Mouse (Mus musculus) neural tube, embryonic 14.5 days (tissue): Measurements from ENCODE around the gene Zfp451. TPM values are rescaled to one million over a fixed set of nuclear protein-coding genes. Genes with fewer than 3 reads are reported as not detected.

Experiments
- ATAC-seq: fragments of 200-750 bp; cut with Nextera tagmentation; 2 replicates; pipeline ENCODE4 v1.8.0; 2017; ENCODE audit warnings: low read depth, mild to moderate bottlenecking, moderate TSS enrichment, moderate library complexity
- H3K27ac ChIP-seq: fragments of 300-500 bp; sonication (generic); 2 replicates; pipeline ENCODE4 v1.5.1; 2014; ENCODE audit warnings: low read depth, mild to moderate bottlenecking, control low read depth, low read length, moderate library complexity, mixed read lengths
- H3K27me3 ChIP-seq: fragments of 300-500 bp; sonication (generic); 2 replicates; pipeline ENCODE4 v1.6.1; 2014; ENCODE audit warnings: low read length; ENCODE audit not compliant: control insufficient read depth, insufficient read depth
- H3K36me3 ChIP-seq: fragments of 300-500 bp; sonication (generic); 2 replicates; pipeline ENCODE4 v1.6.1; 2014; ENCODE audit warnings: low read length, mixed read lengths; ENCODE audit not compliant: control insufficient read depth, insufficient read depth
- H3K4me1 ChIP-seq: fragments of 300-500 bp; sonication (generic); 2 replicates; pipeline ENCODE4 v1.6.1; 2014; ENCODE audit warnings: low read length; ENCODE audit not compliant: control insufficient read depth, insufficient read depth
- H3K4me2 ChIP-seq: fragments of 300-500 bp; sonication (generic); 2 replicates; pipeline ENCODE4 v1.6.1; 2014; ENCODE audit warnings: mild to moderate bottlenecking, low read depth, low read length, control low read depth
- H3K4me3 ChIP-seq: fragments of 300-500 bp; sonication (generic); 2 replicates; pipeline ENCODE4 v1.5.1; 2014; ENCODE audit warnings: low read depth, low read length, control low read depth, mixed read lengths
- H3K9ac ChIP-seq: fragments of 300-500 bp; sonication (generic); replicated peaks from 2 replicates; pipeline ENCODE4 v1.6.1; 2014; ENCODE audit warnings: low read depth, mild to moderate bottlenecking, control low read depth, low read length, mixed read lengths
- H3K9me3 ChIP-seq: fragments of 300-500 bp; sonication (generic); 2 replicates; pipeline ENCODE4 v1.6.1; 2016; ENCODE audit warnings: low read length; ENCODE audit not compliant: control insufficient read depth
- WGBS: fragments of 180-500 bp; shearing (Covaris S2); extraction: QIAGEN DNeasy Blood & Tissue Kit; methylation state at CpG from one replicate; pipeline ENCODE4 v1.1.7; 2014; 5-methylcytosine and 5-hydroxymethylcytosine counted together
- polyA plus RNA-seq: library from polyadenylated mRNA; unstranded; fragments of >200 nt; fragmentation: Nextera tagmentation; extraction: Ambion mirVana; gene quantifications from 2 replicates; pipeline ENCODE4 v1.2.1, GENCODE M21; 2014

Zfp451 gene
- polyA plus RNA-seq, 1 experiment from 2014 or later, result 68.9 TPM

GRCm38 (mm10) chr1:33788493-33788892, 25.9 kb downstream of the Zfp451 start:
- WGBS, result 64% methylated on average over 3 of the region's 3 CpGs
- no peaks in the 10 kb centered on the region for H3K4me1 ChIP-seq
- no peak overlapping the region for H3K4me2 ChIP-seq
- H3K4me3 ChIP-seq, result no peak overlapping the region
- no peaks in the 10 kb centered on the region for H3K36me3 ChIP-seq
- no peaks in the 10 kb centered on the region for H3K27me3 ChIP-seq
- no peak overlapping the region for H3K27ac ChIP-seq
- H3K9ac ChIP-seq, result no peak overlapping the region
- no peak for ATAC-seq
- H3K9me3 ChIP-seq, result no peaks in the 10 kb centered on the region

GRCm38 (mm10) chr1:33788072-33788471, 26.3 kb downstream of the Zfp451 start:
- Histone ChIP-seq H3K27ac (no peak overlapping the region), H3K4me3 (no peak overlapping the region), H3K9ac (no peak overlapping the region), H3K27me3 (no peaks in the 10 kb centered on the region), H3K4me1 (no peaks in the 10 kb centered on the region), H3K36me3 (no peaks in the 10 kb centered on the region), H3K9me3 (no peaks in the 10 kb centered on the region), H3K4me2 (no peak overlapping the region)
- WGBS, result 77% methylated on average over 5 of the region's 5 CpGs
- no peak for ATAC-seq

GRCm38 (mm10) chr1:33784561-33784960, 29.8 kb downstream of the Zfp451 start:
- Histone ChIP-seq H3K36me3 (peaks cover 3% of the 10 kb centered on the region; the same call in 1 of the 2 replicates), H3K4me1 (no peaks in the 10 kb centered on the region), H3K4me3 (no peak overlapping the region), H3K27ac (no peak overlapping the region), H3K9ac (no peak overlapping the region), H3K27me3 (no peaks in the 10 kb centered on the region), H3K4me2 (no peak overlapping the region), H3K9me3 (no peaks in the 10 kb centered on the region)
- ATAC-seq, result no peak
- 99% methylated on average over 5 of the region's 5 CpGs for WGBS

GRCm38 (mm10) chr1:33776175-33776611, 38.2 kb downstream of the Zfp451 start:
- no peaks in the 10 kb centered on the region for H3K4me1 ChIP-seq
- ATAC-seq, result no peak
- no peak overlapping the region for H3K4me2 ChIP-seq
- H3K36me3 ChIP-seq, result peaks cover 26% of the 10 kb centered on the region
- no peaks in the 10 kb centered on the region for H3K9me3 ChIP-seq
- no peak overlapping the region for H3K9ac ChIP-seq
- H3K27ac ChIP-seq, result no peak overlapping the region
- H3K4me3 ChIP-seq, result no peak overlapping the region
- WGBS, result 88% methylated on average over 14 of the region's 14 CpGs
- H3K27me3 ChIP-seq, result no peaks in the 10 kb centered on the region

- H3K9ac ChIP-seq, result no peak overlapping the region
- no peak for ATAC-seq
- no peaks in the 10 kb centered on the region for H3K4me1 ChIP-seq
- H3K36me3 ChIP-seq, result peaks cover 36% of the 10 kb centered on the region
- no peaks in the 10 kb centered on the region for H3K9me3 ChIP-seq
- 96% methylated on average over 9 of the region's 9 CpGs for WGBS
- no peak overlapping the region for H3K27ac ChIP-seq
- no peak overlapping the region for H3K4me3 ChIP-seq
- H3K27me3 ChIP-seq, result no peaks in the 10 kb centered on the region
- no peak overlapping the region for H3K4me2 ChIP-seq
These were observed 42.3 kb downstream of the Zfp451 start for GRCm38 (mm10) chr1:33772106-33772505.

- 89% methylated on average over 10 of the region's 10 CpGs for WGBS
- Histone ChIP-seq H3K36me3 (peaks cover 31% of the 10 kb centered on the region), H3K9ac (no peak overlapping the region), H3K27ac (no peak overlapping the region), H3K27me3 (no peaks in the 10 kb centered on the region), H3K4me3 (no peak overlapping the region), H3K9me3 (no peaks in the 10 kb centered on the region), H3K4me2 (no peak overlapping the region), H3K4me1 (no peaks in the 10 kb centered on the region)
- no peak for ATAC-seq
These were observed 42.8 kb downstream of the Zfp451 start for GRCm38 (mm10) chr1:33771621-33772020.

GRCm38 (mm10) chr1:33768827-33769226, 45.6 kb downstream of the Zfp451 start:
- Histone ChIP-seq H3K27ac (no peak overlapping the region), H3K36me3 (peaks cover 23% of the 10 kb centered on the region; the same call in 1 of the 2 replicates)
- no peak for ATAC-seq

GRCm38 (mm10) chr1:33768091-33768787, 46.2 kb downstream of the Zfp451 start:
- no peak overlapping the region for H3K27ac ChIP-seq
- no peak for ATAC-seq
- H3K36me3 ChIP-seq, result peaks cover 23% of the 10 kb centered on the region; the same call in 1 of the 2 replicates
- H3K4me1 ChIP-seq, result no peaks in the 10 kb centered on the region
- WGBS, result 79% methylated on average over 1 of the region's 1 CpGs
- no peaks in the 10 kb centered on the region for H3K9me3 ChIP-seq
- H3K4me2 ChIP-seq, result no peak overlapping the region
- no peak overlapping the region for H3K4me3 ChIP-seq
- no peaks in the 10 kb centered on the region for H3K27me3 ChIP-seq
- no peak overlapping the region for H3K9ac ChIP-seq

More at GRCm38 (mm10) chr1:33768827-33769226, 45.6 kb downstream of the Zfp451 start:
- Histone ChIP-seq H3K9ac (no peak overlapping the region), H3K27me3 (no peaks in the 10 kb centered on the region), H3K4me1 (no peaks in the 10 kb centered on the region), H3K4me3 (no peak overlapping the region), H3K9me3 (no peaks in the 10 kb centered on the region), H3K4me2 (no peak overlapping the region)

GRCm38 (mm10) chr1:33766520-33767508, 47.6 kb downstream of the Zfp451 start:
- WGBS, result 79% methylated on average over 16 of the region's 16 CpGs
- peaks cover 20% of the 10 kb centered on the region; the same call in 1 of the 2 replicates for H3K36me3 ChIP-seq
- H3K27ac ChIP-seq, result no peak overlapping the region
- no peak overlapping the region for H3K4me2 ChIP-seq
- no peak for ATAC-seq
- no peaks in the 10 kb centered on the region for H3K9me3 ChIP-seq
- no peaks in the 10 kb centered on the region for H3K4me1 ChIP-seq
- no peak overlapping the region for H3K4me3 ChIP-seq
- H3K27me3 ChIP-seq, result no peaks in the 10 kb centered on the region
- H3K9ac ChIP-seq, result no peak overlapping the region
